Mouse (Mus musculus): ENCODE measurements around the gene Aaas.
"Not testable (repeated sequence)": the region's sequence is repeated elsewhere in the genome, so short reads cannot be mapped to it uniquely, and the experiment has no call there.

Gene Aaas

GRCm38 (mm10) chr15:102356501-102357325, 6.1 kb upstream of the Aaas start:
- DNase-seq (ENCODE audit: extremely low spot score, low spot score) = peak; percentile 42

- DNase-seq (ENCODE audit: extremely low spot score, low spot score) = peak; percentile 86
Observed at GRCm38 (mm10) chr15:102355871-102356441, 5.4 kb upstream of the Aaas start.

- DNase-seq (ENCODE audit: extremely low spot score, low spot score) = peak; percentile 87
Observed at GRCm38 (mm10) chr15:102355134-102355870, 4.7 kb upstream of the Aaas start.

GRCm38 (mm10) chr15:102353986-102354385, 3.4 kb upstream of the Aaas start:
- no peak for DNase-seq (ENCODE audit: extremely low spot score, low spot score)

- no peak for DNase-seq (ENCODE audit: extremely low spot score, low spot score)
Observed at GRCm38 (mm10) chr15:102352177-102352576, 1.6 kb upstream of the Aaas start.

- DNase-seq (ENCODE audit: extremely low spot score, low spot score) = no peak
Observed at GRCm38 (mm10) chr15:102350942-102351291, 346 bp upstream of the Aaas start.

- no peak for DNase-seq (ENCODE audit: extremely low spot score, low spot score)
Observed at GRCm38 (mm10) chr15:102346444-102346843, 4.1 kb downstream of the Aaas start.

GRCm38 (mm10) chr15:102344490-102344889, 6.1 kb downstream of the Aaas start:
- DNase-seq (ENCODE audit: extremely low spot score, low spot score) = no peak

- no peak for DNase-seq (ENCODE audit: extremely low spot score, low spot score)
Observed at GRCm38 (mm10) chr15:102341580-102341979, 9.0 kb downstream of the Aaas start.

- no peak for DNase-seq (ENCODE audit: extremely low spot score, low spot score)
Observed at GRCm38 (mm10) chr15:102339612-102340011, 11.0 kb downstream of the Aaas start.

- no peak for DNase-seq (ENCODE audit: extremely low spot score, low spot score)
Observed at GRCm38 (mm10) chr15:102336946-102337345, 13.6 kb downstream of the Aaas start.

GRCm38 (mm10) chr15:102335925-102336324, 14.6 kb downstream of the Aaas start:
- DNase-seq (ENCODE audit: extremely low spot score, low spot score) = not testable (repeated sequence)

GRCm38 (mm10) chr15:102335254-102335653, 15.3 kb downstream of the Aaas start:
- no peak for DNase-seq (ENCODE audit: extremely low spot score, low spot score)

- DNase-seq (ENCODE audit: extremely low spot score, low spot score) = peak; percentile 85
Observed at GRCm38 (mm10) chr15:102331610-102332015, 19.0 kb downstream of the Aaas start, which contains the start of gene Myg1. Myg1 (plus strand) TSS chr15:102331709.

GRCm38 (mm10) chr15:102326892-102327291, 23.7 kb downstream of the Aaas start:
- DNase-seq (ENCODE audit: extremely low spot score, low spot score) = no peak

- DNase-seq (ENCODE audit: extremely low spot score, low spot score) = peak; percentile 80
Observed at GRCm38 (mm10) chr15:102326022-102326576, 24.5 kb downstream of the Aaas start, which contains the start of gene Pfdn5. Pfdn5 (plus strand) TSS chr15:102326116.

- no peak for DNase-seq (ENCODE audit: extremely low spot score, low spot score)
Observed at GRCm38 (mm10) chr15:102324654-102325473, 25.7 kb downstream of the Aaas start.

GRCm38 (mm10) chr15:102316263-102316662, 34.3 kb downstream of the Aaas start:
- DNase-seq (ENCODE audit: extremely low spot score, low spot score) = no peak

GRCm38 (mm10) chr15:102315292-102315691, 35.3 kb downstream of the Aaas start:
- DNase-seq (ENCODE audit: extremely low spot score, low spot score) = no peak

GRCm38 (mm10) chr15:102311489-102311888, 39.1 kb downstream of the Aaas start:
- DNase-seq (ENCODE audit: extremely low spot score, low spot score) = no peak

Measured in neural tube, embryonic 10.5 days (tissue).